Mouse (Mus musculus) mesoderm, embryonic 11.5 days (tissue): Measurements from ENCODE around the gene Gnai3.

Experiments used
- DNase-seq: peaks from one replicate; pipeline ENCODE4 v3.0.0-alpha.2; 2012; ENCODE audit warnings: low read depth, low spot score

Gnai3 gene

DNA sequence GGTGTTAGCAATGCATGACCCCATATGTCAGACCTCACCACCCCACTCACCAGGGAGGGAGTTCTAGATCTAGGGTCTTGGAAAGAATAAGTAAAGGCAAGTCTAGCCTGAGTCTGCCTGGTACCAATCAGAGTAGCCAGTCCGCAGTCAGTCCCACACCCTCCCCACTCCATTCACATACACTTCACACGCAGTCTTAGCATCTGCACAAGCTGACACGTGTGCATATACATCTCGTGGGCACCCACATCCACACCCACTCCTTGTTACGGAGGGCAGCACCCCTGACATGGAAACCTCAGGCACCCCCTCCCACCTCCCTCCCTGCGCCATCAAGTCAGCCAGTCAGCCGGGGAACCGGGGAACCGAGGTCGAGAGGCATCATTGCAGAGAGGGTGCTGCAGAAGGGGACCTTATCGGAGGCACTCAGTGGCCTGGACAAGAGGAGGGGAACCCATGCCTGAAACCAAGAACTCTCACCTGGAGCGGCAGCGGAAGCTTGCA is 61.1 kb downstream of the Gnai3 start:
- no peak for DNase-seq

DNA sequence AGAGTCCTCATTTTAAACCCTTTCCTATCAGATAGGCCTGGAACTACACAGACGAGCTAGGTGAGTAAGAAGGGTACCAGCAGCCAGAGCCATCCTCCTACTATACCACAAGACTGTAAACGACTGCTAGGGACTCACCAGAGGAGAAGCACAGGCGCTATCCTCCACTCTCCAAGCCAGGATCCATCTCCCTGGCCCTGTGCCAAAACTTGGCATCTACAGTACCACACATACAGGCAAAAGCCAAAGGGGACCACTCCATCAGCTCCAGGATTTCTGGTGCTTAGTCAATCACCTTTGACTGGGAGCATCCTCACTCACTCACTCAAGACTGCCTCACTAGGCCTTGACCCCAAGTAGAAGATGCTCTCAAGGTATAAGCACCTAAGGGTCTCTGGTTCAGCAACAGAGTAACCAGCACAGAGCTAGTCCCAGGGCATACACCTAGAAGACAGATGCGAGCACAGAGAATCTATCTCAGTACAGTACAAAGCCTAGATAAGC is 62.0 kb downstream of the Gnai3 start:
- no peak for DNase-seq

DNA sequence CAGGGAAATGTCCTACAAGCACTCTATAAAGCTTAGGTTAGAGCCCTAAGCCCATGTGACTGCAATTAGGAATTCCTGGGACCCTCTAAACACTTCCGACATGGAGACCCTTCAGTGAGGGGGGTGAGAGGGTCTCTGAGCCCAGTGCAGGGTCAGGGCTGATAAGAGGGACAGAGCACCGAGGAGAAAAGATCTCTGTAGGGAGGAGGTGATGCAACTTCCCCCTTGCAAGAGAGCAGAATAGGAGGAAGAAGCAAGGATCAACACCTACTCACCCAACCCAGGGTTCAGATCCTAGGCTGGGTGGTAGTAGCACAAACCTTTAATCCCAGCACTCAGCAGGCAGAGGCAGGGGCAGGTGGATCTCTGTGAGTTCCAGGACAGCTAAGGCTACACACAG is 62.8 kb downstream of the Gnai3 start:
- no peak for DNase-seq

DNA sequence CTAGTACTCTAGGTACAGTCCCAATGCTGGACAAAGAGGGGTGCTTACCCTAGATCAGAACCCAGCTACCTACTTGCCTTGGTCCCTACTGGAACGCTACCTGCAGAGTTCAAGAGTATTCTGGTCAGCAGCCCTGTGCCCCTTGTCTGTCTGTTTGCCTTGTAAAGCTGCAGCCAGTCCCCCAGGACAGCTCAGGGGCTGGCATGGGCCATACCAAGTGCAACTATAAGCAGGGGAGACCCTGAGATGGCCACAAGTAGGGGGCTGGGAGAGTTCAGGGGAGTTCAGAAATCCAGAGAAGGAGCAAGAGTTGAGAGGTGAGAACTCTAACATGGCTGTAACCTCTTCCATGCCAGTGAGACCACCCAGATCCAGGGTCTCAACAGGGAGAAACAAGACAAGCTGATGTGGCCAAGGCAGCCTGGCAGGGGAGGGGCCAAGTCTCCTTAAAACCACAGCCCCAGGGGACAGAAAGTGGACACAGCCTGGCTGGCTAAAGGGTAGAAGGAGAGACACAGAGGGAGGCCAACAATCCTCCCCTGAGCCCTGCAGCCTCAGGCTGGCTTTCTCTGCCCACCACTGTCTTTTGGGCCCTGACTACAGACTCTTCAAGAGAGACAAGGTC is 63.6 kb downstream of the Gnai3 start:
- DNase-seq, result no peak

DNA sequence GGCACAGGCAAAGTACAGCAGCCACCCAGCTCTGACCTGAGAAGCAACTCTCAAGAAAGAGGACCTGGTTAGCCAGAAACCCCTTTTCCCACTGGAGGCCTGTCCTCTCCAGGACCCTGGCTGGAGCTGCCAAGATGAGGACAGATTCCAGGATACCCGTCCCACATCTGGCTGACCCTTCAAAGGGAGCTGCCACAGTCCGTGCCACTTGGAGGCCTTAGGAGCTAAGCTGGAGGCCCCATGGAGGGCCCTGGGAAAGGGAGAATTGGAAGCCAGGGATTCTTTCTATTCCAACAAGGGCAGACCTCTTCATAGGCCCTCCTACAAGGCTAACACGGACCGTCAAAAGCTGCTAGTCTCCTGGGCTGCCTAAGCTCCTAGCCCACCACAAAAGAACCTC is 64.3 kb downstream of the Gnai3 start:
- DNase-seq, result no peak

DNA sequence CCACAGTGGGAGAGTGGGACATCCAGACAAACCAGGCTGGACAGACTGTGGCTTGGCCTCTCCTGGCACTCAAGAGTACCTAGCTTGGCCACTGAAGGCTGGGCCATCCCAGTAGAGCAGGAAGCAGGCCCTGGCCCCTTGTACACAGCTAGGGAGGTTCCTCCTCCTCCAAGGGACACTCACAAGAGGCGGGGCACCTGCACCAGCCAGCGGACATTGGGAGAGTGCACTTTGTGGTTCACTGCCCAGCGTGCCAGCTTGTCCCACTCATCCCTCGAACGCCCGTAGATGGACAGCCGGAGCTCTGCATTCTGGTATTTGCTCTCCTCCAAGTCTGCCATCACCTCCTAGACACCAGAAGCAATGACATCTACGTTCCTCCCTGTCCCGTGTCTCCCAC is 69.1 kb downstream of the Gnai3 start:
- DNase-seq, result no peak

DNA sequence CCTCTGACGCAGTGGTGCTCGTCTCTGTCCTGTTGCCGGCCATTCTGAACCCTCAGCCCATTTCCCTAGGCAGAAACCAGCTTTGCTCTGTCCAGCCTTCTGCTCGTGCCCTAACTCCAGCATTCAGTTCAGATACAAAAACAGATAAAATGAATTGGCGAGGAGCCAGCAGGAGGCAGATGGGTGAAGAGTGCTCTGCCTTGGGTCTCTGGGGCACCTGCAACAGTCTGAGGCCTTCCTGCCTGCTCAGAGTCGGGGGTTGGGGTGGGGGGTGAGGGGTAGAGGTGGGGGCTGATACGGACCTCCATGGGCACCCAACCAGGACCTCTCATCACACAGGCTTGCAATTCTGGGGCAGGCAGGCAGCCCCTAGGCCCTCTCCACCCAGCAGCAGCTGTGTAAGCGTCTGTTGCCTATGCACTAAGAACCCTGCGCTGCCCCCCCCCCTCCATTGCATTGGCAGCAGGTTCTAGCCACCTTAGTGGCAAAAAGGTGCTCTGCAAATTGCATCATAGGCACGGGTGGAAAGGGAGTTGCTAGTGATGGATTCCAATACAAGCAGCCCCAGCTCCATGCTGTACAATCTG is 72.9 kb downstream of the Gnai3 start:
- no peak for DNase-seq

DNA sequence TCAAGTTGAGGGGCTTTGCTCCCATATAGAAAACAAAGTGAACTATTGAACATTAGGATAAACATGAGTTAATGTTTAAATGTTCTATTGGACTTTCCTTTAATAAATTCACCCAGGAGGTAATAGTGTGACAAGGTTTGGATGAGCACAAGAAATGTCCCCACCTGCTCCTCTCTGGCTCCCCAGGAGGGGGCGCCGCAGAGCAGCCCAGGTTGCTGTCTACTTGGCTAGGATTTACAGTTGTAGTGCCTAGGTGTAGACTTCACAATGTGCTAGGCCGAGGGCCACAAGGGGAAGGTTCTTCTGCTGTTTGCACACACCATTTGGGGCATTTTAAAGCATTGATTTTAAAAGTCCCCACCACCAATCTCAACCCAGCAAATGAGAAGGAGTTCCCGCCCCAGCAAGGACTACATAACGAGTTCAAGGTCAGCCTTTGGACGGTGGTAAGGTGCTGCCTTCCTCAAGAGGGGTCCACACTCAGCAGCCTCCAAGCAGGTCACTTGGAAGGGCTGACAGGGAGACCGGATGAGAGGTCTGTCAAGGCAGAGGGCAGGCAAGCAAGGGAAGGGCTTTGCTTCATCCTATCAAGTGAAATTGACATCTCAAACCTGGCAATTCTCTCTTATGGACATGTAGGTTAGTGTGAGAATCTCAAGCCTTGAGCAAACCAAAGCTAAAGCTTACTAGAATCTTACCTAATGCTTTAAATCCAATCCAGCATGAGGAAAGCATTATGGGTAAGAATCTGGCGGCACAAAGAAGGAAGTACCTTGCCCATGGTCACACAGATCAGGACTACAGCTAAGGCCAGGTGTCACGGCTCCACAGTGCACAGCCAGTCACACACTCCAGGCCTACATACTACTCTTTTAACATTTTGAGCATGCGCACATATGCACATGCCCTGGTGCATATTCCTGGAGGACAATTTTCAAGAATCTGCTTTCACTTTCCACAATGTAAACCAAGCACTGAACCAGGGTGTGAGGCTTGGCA is 75.4 kb downstream of the Gnai3 start:
- peak; percentile 41 for DNase-seq

DNA sequence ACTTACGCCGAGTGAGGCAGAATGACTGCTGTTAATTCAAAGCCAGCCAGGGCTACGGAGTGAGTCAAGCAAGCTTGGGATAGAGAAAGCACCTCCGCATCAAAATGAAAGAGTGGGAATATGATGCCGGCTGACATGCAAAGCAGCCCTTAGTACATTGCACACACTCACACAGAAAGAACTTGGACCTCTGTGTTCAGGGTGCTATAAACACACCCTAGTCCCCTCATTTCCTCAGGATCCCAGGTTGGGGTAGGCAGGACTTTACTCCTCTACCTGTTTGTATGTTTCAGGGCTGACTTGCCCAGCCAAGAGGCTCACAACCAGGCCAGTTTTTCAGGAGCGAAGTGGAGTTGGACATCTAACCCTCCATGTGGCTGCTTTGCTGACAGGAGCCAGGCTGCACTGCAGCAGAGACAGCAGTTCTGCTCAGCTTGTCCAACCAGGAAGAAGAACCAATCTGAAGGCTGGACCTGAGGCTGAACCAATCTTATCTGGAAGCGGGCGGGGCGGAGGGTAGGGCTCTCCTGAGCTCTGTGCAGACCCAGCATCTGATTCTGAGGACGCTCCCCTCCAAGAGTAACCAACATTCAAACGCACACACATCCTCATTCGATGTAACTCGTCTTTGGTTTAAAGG is 76.6 kb downstream of the Gnai3 start:
- no peak for DNase-seq

DNA sequence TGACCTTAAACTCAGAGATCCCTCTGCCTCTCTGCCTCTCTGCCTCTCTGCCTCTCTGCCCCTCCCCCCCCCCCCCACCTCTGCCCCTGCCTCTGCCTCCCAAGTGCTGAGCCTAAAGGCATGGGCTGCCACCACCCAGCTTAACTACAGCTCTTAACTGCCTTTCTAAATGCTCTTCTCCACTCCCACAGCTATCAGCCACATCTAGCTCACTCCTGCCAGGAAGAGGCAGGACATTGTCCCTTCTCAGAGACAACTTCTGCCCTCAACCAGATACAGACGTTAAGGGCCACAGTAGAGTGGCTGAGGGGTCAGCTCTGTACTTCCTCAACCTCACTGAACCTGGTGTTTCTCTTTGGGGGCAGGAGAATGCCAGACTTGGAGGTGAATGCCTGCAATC is 77.1 kb downstream of the Gnai3 start:
- DNase-seq, result no peak

DNA sequence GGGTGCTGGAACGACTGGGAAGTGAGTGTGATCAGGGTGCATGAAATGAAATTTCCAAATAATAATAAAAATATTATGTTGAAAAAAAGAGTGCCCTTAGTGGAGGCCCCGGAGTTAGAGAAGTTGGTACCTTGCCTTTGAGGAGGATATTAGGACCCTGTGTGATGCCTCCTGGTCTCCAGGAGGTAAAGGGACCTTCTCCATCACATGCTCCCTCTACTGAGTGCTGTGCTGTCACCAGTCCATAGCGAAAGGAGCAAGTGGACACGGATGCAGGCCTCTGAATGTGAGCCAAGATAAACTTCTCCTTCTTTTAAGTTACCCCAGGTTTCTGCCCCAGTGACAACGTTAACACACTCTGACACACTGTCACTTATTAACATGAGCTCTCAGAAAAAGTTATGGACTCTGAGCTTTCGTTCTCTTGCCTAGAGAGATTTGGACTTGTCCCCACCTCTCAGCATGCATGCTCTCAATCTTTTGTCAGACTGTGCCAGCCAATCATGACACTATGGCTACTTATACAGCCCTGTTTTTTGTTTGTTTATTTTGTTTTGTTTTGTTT is 78.5 kb downstream of the Gnai3 start:
- DNase-seq, result no peak

DNA sequence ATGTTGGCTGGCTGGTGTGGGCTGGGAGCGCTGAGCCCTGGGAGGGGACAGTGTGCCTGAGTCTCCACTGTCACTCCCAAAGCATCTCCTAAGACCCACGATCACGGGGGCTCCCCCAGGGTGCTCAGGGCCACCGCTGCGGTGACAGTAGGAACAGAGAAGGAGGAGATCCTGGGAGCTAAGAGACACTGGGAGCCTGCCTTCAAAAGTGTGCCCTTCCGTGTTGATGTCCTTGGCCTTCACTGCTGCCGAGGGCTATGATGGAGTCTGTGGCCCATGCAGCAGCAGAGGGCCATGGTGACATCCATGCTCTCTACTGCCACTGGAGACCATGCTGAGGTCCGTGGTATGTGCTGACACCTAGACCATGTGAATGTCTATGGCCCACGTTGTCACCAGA is 80.4 kb downstream of the Gnai3 start:
- DNase-seq, result no peak

DNA sequence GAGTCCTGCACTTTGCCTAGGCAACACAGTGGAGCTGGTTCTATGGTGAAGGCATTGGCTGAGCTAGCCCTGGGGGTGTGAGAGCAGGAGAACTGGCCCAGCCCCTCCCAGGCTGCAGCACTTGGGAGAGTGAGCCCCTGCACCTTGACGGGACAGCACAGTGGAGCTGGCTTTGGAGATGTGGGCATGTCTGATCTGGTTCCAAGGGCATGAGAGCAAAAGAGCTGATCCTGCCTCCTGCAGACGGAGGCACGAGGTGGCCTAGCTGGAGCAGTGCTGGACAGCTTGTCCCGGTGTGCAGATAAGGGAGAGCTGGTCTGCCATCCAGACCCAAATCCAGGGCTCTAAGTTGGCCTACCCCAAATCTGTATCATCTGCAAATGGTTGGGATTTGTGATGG is 81.3 kb downstream of the Gnai3 start:
- DNase-seq, result no peak

DNA sequence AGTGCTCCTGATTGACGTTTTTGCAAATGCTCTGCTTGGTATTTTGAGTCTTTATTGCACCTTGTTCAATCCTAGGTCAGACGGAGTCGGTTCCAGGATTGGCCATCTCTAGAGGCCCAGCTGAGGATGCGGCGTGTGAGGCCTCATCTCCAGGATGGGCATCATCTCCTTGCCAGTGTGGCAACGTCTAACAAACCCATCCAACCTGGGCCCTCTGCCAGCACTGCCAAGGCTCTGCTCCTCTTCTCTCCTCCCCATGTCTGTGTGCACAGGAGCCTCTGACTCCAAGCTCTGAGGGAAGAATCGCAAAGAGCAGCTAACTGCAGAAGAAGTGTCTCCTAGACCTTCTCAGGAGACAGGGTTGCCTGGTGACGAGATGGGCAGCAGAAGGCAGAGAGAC is 83.3 kb downstream of the Gnai3 start:
- DNase-seq, result no peak

DNA sequence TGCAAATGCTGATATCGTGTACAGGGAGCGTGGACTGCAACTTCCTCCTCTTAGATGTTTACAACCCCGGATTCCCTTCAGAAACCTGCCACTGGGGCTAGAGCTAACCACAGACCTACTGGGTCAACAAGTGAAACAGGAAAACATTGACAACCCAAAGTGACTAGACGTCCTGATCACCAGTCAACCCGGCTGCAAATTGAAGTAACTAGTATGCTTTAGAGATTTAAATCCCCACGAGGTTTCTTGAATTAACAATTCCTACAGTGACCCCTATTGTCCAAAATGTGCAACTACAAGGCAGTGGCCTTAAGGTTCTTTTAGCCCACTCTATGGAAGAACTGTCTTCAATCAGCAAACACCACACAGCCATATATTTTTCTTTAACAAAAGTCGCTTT is 84.5 kb downstream of the Gnai3 start:
- peak; percentile 77 for DNase-seq
